Mouse (Mus musculus): ENCODE measurements at regions not wholly inside any gene's neighbourhood (a gene's known extent, or its start where the extent isn't known, plus 50 kb on each side); places are given as distances from the start of the nearest gene placed in this dataset.

DNA sequence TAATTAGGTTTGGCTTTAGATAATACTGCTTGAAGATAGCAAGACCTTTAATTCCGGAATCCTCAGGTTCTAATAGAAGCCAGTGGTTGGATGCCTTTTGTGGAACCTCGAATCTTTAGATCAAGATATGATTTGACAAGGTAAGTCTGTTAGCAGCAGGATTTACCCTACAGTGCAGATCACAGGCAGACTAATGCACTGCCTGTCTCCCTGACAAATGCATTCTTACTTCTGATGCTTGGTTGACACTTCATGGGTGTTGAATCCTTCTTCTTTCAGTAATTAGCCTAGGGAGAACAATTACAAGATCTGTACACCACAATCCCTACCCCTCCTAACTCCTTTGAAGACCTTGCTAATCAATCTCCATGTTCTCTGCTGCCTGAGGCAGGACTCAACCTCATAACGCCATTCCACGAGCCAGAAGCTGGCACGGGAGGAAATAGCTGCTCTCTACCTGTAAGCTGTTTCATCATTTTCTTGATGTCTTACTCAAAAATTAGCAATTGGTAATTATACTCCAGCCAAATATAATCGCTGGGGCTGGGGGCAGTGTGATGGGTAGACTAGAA lies 118.3 kb upstream of the Irak1bp1 start:
- Histone ChIP-seq H3K9ac (ENCODE audit: low read depth, low read length) (no peak overlapping the region), H3K4me1 (replicated peaks; ENCODE audit: control insufficient read depth, insufficient read depth, low read length) (no peaks in the 10 kb centered on the region), H3K36me3 (ENCODE audit: control insufficient read depth, insufficient read depth) (no peaks in the 10 kb centered on the region), H3K27me3 (replicated peaks; ENCODE audit: control insufficient read depth, insufficient read depth, low read length) (no peaks in the 10 kb centered on the region), H3K27ac (ENCODE audit: low read depth, low read length) (no peak overlapping the region), H3K4me2 (replicated peaks; ENCODE audit: low read depth) (no peak overlapping the region), H3K9me3 (ENCODE audit: control insufficient read depth) (no peaks in the 10 kb centered on the region), H3K4me3 (ENCODE audit: low read depth, low read length) (no peak overlapping the region)
- 72% methylated on average over 6 of the region's 6 CpGs for WGBS
- no peak for TF ChIP-seq CTCF (IDR thresholded peaks at IDR 0.05; ENCODE audit: low read depth)
- no peak for ATAC-seq

DNA sequence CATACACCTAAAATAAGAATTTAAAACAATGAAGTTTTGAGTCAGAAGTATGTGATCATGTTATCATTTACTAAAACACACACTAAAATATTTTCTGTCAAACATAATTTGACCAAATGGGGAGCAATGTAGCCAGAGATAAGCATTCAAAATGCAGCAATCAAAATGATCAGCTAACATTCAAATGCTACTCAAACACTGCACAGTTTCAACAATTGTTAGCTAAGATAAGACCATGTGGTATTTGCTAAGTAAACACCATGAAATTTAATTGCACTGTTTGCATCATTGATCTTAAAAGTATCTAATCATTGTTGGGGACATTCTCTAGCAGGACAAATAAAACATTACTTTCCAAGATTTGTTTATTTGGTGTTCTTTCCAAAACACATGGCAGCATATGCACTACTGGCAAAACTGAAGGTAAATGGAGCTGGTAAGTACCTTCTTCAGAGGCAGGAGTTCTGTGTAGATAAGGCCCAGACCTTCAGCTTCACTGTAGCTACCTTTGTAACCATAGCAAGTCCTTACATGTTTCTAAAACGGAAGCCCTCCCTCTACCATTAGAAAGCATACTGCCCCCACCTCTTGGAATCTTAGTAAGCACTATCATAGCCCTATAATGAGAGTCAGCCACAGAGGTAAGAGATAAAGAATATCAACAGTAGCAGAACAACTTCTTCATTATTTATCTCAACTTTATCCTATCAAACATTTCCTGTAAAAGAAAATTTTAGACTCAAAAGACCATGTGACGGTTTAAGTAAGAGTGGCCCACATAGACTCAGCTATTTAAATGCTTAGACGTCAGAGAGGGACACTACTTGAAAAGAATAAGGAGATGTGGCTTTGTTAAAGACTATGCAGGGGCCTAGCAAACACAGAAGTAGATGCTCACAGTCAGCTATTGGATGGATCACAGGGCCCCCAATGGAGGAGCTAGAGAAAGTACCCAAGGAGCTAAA lies 116.3 kb upstream of the Irak1bp1 start:
- H3K4me2 ChIP-seq (replicated peaks; ENCODE audit: low read depth), result no peak overlapping the region
- no peak overlapping the region for H3K9ac ChIP-seq (ENCODE audit: low read depth, low read length)
- no peak for TF ChIP-seq CTCF (IDR thresholded peaks at IDR 0.05; ENCODE audit: low read depth)
- H3K4me3 ChIP-seq (ENCODE audit: low read depth, low read length), result no peak overlapping the region
- no peaks in the 10 kb centered on the region for H3K4me1 ChIP-seq (replicated peaks; ENCODE audit: control insufficient read depth, insufficient read depth, low read length)
- no peaks in the 10 kb centered on the region for H3K36me3 ChIP-seq (ENCODE audit: control insufficient read depth, insufficient read depth)
- ATAC-seq, result no peak
- H3K27ac ChIP-seq (ENCODE audit: low read depth, low read length), result no peak overlapping the region
- H3K27me3 ChIP-seq (replicated peaks; ENCODE audit: control insufficient read depth, insufficient read depth, low read length), result no peaks in the 10 kb centered on the region
- 51% methylated on average over 3 of the region's 3 CpGs for WGBS
- H3K9me3 ChIP-seq (ENCODE audit: control insufficient read depth), result no peaks in the 10 kb centered on the region

DNA sequence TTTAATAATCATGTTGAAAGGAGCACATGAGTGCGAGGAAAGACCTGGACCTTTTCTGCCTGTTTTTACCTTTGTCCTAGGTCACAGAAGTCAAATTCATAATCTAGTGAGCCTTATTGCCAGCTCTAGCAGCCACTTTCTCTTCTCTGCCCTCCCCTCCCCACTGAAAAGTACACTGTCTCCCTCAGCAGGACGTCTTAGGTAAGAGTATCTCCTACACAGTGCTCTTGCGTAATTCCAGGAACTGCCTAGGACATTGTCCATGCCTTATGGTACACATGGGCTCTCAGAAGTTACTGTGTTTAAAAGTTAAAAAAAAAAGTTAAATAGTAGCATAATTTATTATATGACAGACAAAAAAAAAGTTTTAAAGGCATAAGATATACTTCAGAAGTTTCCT lies 100.7 kb upstream of the Irak1bp1 start:
- no peak overlapping the region for H3K9ac ChIP-seq (ENCODE audit: low read depth, low read length)
- H3K4me3 ChIP-seq (ENCODE audit: low read depth, low read length), result no peak overlapping the region
- TF ChIP-seq CTCF (IDR thresholded peaks at IDR 0.05; ENCODE audit: low read depth), result no peak
- 50% methylated on average over 3 of the region's 3 CpGs for WGBS
- H3K4me2 ChIP-seq (replicated peaks; ENCODE audit: low read depth), result no peak overlapping the region
- no peaks in the 10 kb centered on the region for H3K4me1 ChIP-seq (replicated peaks; ENCODE audit: control insufficient read depth, insufficient read depth, low read length)
- no peaks in the 10 kb centered on the region for H3K36me3 ChIP-seq (ENCODE audit: control insufficient read depth, insufficient read depth)
- H3K27ac ChIP-seq (ENCODE audit: low read depth, low read length), result no peak overlapping the region
- ATAC-seq, result no peak
- no peaks in the 10 kb centered on the region for H3K27me3 ChIP-seq (replicated peaks; ENCODE audit: control insufficient read depth, insufficient read depth, low read length)
- no peaks in the 10 kb centered on the region for H3K9me3 ChIP-seq (ENCODE audit: control insufficient read depth)

DNA sequence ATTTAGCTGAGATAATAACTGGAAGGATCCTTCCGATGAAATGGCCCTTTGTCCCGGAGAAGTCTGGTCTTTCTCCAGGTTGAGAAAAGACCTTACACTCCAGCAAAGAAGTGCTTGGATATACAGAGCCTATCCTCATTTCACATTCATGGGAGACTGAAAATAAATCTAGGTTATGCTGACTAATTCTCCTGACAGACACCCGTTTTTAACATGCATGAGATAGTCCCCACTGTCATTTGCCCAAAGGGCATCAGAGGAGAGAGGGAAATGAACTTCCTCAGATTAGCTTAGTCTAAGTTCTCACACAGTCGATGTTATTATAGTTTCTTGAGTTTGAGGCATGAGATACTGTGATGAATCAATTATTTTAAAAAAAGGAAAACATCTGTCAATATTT lies 99.7 kb upstream of the Irak1bp1 start:
- H3K4me1 ChIP-seq (replicated peaks; ENCODE audit: control insufficient read depth, insufficient read depth, low read length), result no peaks in the 10 kb centered on the region
- no peak for ATAC-seq
- H3K4me3 ChIP-seq (ENCODE audit: low read depth, low read length), result no peak overlapping the region
- no peaks in the 10 kb centered on the region for H3K36me3 ChIP-seq (ENCODE audit: control insufficient read depth, insufficient read depth)
- H3K27me3 ChIP-seq (replicated peaks; ENCODE audit: control insufficient read depth, insufficient read depth, low read length), result no peaks in the 10 kb centered on the region
- 63% methylated on average over 4 of the region's 4 CpGs for WGBS
- no peak for TF ChIP-seq CTCF (IDR thresholded peaks at IDR 0.05; ENCODE audit: low read depth)
- H3K27ac ChIP-seq (ENCODE audit: low read depth, low read length), result no peak overlapping the region
- no peak overlapping the region for H3K9ac ChIP-seq (ENCODE audit: low read depth, low read length)
- H3K9me3 ChIP-seq (ENCODE audit: control insufficient read depth), result no peaks in the 10 kb centered on the region
- H3K4me2 ChIP-seq (replicated peaks; ENCODE audit: low read depth), result no peak overlapping the region

DNA sequence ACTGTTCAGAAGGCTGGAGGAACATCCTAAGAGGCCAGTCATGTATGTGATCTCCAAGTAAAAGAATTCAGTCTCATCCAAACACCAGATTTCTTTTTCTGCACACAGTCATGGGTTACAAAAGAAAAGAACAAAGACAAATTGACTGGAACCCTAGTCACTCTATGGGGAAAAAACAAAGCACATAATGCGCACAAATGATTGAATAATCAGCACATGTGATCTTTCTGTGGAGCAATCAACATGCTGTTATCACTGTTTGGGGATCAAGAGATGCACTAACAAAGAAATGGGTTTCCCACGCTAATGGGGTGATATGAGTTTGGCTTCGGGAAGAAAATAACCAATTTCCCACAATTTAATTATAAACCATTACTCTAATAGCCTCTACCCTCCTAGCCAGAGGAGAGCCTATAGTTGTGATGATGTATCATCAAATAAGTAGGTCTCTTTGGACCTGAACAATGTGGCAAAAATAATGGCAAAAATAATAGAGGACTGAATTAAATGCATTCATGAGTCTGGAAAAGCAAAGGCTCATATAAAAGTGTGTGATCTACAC lies 96.2 kb upstream of the Irak1bp1 start:
- no peak overlapping the region for H3K4me3 ChIP-seq (ENCODE audit: low read depth, low read length)
- no peaks in the 10 kb centered on the region for H3K9me3 ChIP-seq (ENCODE audit: control insufficient read depth)
- H3K4me1 ChIP-seq (replicated peaks; ENCODE audit: control insufficient read depth, insufficient read depth, low read length), result no peaks in the 10 kb centered on the region
- H3K9ac ChIP-seq (ENCODE audit: low read depth, low read length), result no peak overlapping the region
- H3K36me3 ChIP-seq (ENCODE audit: control insufficient read depth, insufficient read depth), result no peaks in the 10 kb centered on the region
- H3K4me2 ChIP-seq (replicated peaks; ENCODE audit: low read depth), result no peak overlapping the region
- no peak for TF ChIP-seq CTCF (IDR thresholded peaks at IDR 0.05; ENCODE audit: low read depth)
- no peak for ATAC-seq
- H3K27ac ChIP-seq (ENCODE audit: low read depth, low read length), result no peak overlapping the region
- WGBS, result 89% methylated on average over 3 of the region's 3 CpGs
- no peaks in the 10 kb centered on the region for H3K27me3 ChIP-seq (replicated peaks; ENCODE audit: control insufficient read depth, insufficient read depth, low read length)

DNA sequence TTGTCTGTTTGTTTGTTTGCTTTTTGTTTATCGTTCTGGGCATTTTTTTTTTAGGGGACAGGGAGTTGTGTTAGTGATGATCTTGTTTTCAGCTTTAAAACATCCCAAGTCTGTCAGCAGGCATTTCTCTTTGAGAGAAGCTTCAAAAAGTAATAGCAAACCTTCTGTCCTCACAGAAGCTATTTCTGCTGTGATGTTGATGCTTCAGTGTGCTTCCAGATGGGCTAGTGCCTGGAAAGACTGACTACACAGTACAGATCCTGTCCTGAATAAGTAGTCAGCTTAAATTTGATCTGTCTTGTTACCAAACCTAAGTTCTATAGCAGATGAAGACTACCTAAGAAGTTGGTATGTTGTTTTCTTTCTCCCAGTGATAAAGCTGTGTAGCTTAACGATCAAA lies 94.4 kb upstream of the Irak1bp1 start:
- Histone ChIP-seq H3K27me3 (replicated peaks; ENCODE audit: control insufficient read depth, insufficient read depth, low read length) (no peaks in the 10 kb centered on the region), H3K36me3 (ENCODE audit: control insufficient read depth, insufficient read depth) (no peaks in the 10 kb centered on the region), H3K4me1 (replicated peaks; ENCODE audit: control insufficient read depth, insufficient read depth, low read length) (no peaks in the 10 kb centered on the region), H3K9ac (ENCODE audit: low read depth, low read length) (no peak overlapping the region), H3K9me3 (ENCODE audit: control insufficient read depth) (no peaks in the 10 kb centered on the region), H3K4me3 (ENCODE audit: low read depth, low read length) (no peak overlapping the region), H3K4me2 (replicated peaks; ENCODE audit: low read depth) (no peak overlapping the region), H3K27ac (ENCODE audit: low read depth, low read length) (no peak overlapping the region)
- WGBS, result 58% methylated on average over 2 of the region's 2 CpGs
- no peak for TF ChIP-seq CTCF (IDR thresholded peaks at IDR 0.05; ENCODE audit: low read depth)
- ATAC-seq, result no peak
